Mouse (Mus musculus): ENCODE results near the gene Cers5. TPM values are rescaled to one million over a fixed set of nuclear protein-coding genes. Genes with fewer than 3 reads are reported as not detected.

The Cers5 gene
- polyA plus RNA-seq, 1 experiment from 2014 or later: 57.8 TPM

- H3K4me2 ChIP-seq: no peak overlapping the region
Observed at GRCm38 (mm10) chr15:99716814-99717213, 55.9 kb downstream of the Cers5 start.

GRCm38 (mm10) chr15:99715982-99716746 is 56.5 kb downstream of the Cers5 start:
- ATAC-seq (ENCODE audit: low FRiP score) (no peak), DNase-seq (ENCODE audit: low spot score, missing footprints) (peak; percentile 84)
- Histone ChIP-seq H3K4me2 (no peak overlapping the region), H3K4me3 (ENCODE audit: low read depth, low read length) (no peak overlapping the region), H3K36me3 (ENCODE audit: control insufficient read depth, insufficient read depth, low read length) (peaks cover 23% of the 10 kb centered on the region), H3K9me3 (ENCODE audit: control insufficient read depth, low read length) (no peaks in the 10 kb centered on the region), H3K4me1 (ENCODE audit: control insufficient read depth, insufficient read depth, low read length) (no peaks in the 10 kb centered on the region), H3K27ac (ENCODE audit: low read depth, low read length) (no peak overlapping the region), H3K27me3 (ENCODE audit: control insufficient read depth, insufficient read depth, low read length) (no peaks in the 10 kb centered on the region), H3K9ac (ENCODE audit: low read length) (no peak overlapping the region)
- 76% methylated on average over 11 of the region's 11 CpGs for WGBS

More at GRCm38 (mm10) chr15:99716814-99717213, 55.9 kb downstream of the Cers5 start:
- ATAC-seq (ENCODE audit: low FRiP score) (no peak), DNase-seq (ENCODE audit: low spot score, missing footprints) (peak; percentile 79)
- H3K9ac ChIP-seq (ENCODE audit: low read length): no peak overlapping the region
- no peaks in the 10 kb centered on the region for H3K9me3 ChIP-seq (ENCODE audit: control insufficient read depth, low read length)
- H3K36me3 ChIP-seq (ENCODE audit: control insufficient read depth, insufficient read depth, low read length): peaks cover 17% of the 10 kb centered on the region
- no peak overlapping the region for H3K4me3 ChIP-seq (ENCODE audit: low read depth, low read length)
- H3K27ac ChIP-seq (ENCODE audit: low read depth, low read length): no peak overlapping the region
- no peaks in the 10 kb centered on the region for H3K4me1 ChIP-seq (ENCODE audit: control insufficient read depth, insufficient read depth, low read length)
- WGBS: 89% methylated on average over 12 of the region's 12 CpGs
- H3K27me3 ChIP-seq (ENCODE audit: control insufficient read depth, insufficient read depth, low read length): no peaks in the 10 kb centered on the region

- Histone ChIP-seq H3K27me3 (ENCODE audit: control insufficient read depth, insufficient read depth, low read length) (no peaks in the 10 kb centered on the region), H3K36me3 (ENCODE audit: control insufficient read depth, insufficient read depth, low read length) (peaks cover 24% of the 10 kb centered on the region), H3K4me2 (no peak overlapping the region), H3K4me3 (ENCODE audit: low read depth, low read length) (no peak overlapping the region), H3K27ac (ENCODE audit: low read depth, low read length) (no peak overlapping the region), H3K4me1 (ENCODE audit: control insufficient read depth, insufficient read depth, low read length) (no peaks in the 10 kb centered on the region), H3K9me3 (ENCODE audit: control insufficient read depth, low read length) (no peaks in the 10 kb centered on the region), H3K9ac (ENCODE audit: low read length) (no peak overlapping the region)
- 88% methylated on average over 13 of the region's 13 CpGs for WGBS
- ATAC-seq (ENCODE audit: low FRiP score): no peak
- DNase-seq (ENCODE audit: low spot score, missing footprints): no peak
Observed at GRCm38 (mm10) chr15:99715361-99715865, 57.3 kb downstream of the Cers5 start.

- peak; percentile 28; the same call in 1 of the 2 replicates for ATAC-seq (ENCODE audit: low FRiP score)
- Histone ChIP-seq H3K27ac (ENCODE audit: low read depth, low read length) (no peak overlapping the region), H3K9ac (ENCODE audit: low read length) (no peak overlapping the region), H3K4me3 (ENCODE audit: low read depth, low read length) (no peak overlapping the region), H3K4me1 (ENCODE audit: control insufficient read depth, insufficient read depth, low read length) (no peaks in the 10 kb centered on the region), H3K27me3 (ENCODE audit: control insufficient read depth, insufficient read depth, low read length) (no peaks in the 10 kb centered on the region), H3K36me3 (ENCODE audit: control insufficient read depth, insufficient read depth, low read length) (peaks cover 28% of the 10 kb centered on the region), H3K4me2 (no peak overlapping the region), H3K9me3 (ENCODE audit: control insufficient read depth, low read length) (no peaks in the 10 kb centered on the region)
- DNase-seq (ENCODE audit: low spot score, missing footprints): peak; percentile 97
- 56% methylated on average over 7 of the region's 7 CpGs for WGBS
Observed at GRCm38 (mm10) chr15:99714858-99715257, 57.8 kb downstream of the Cers5 start.

- H3K27me3 ChIP-seq (ENCODE audit: control insufficient read depth, insufficient read depth, low read length): no peaks in the 10 kb centered on the region
- no peaks in the 10 kb centered on the region for H3K9me3 ChIP-seq (ENCODE audit: control insufficient read depth, low read length)
- H3K27ac ChIP-seq (ENCODE audit: low read depth, low read length): no peak overlapping the region
- no peaks in the 10 kb centered on the region for H3K4me1 ChIP-seq (ENCODE audit: control insufficient read depth, insufficient read depth, low read length)
- H3K36me3 ChIP-seq (ENCODE audit: control insufficient read depth, insufficient read depth, low read length): peaks cover 34% of the 10 kb centered on the region
- no peak overlapping the region for H3K9ac ChIP-seq (ENCODE audit: low read length)
- no peak overlapping the region for H3K4me2 ChIP-seq
- no peak for DNase-seq (ENCODE audit: low spot score, missing footprints)
- no peak overlapping the region for H3K4me3 ChIP-seq (ENCODE audit: low read depth, low read length)
- ATAC-seq (ENCODE audit: low FRiP score): no peak
- WGBS: 75% methylated on average over 4 of the region's 4 CpGs
Observed at GRCm38 (mm10) chr15:99714206-99714605, 58.5 kb downstream of the Cers5 start.

- no peak overlapping the region for H3K9ac ChIP-seq (ENCODE audit: low read length)
- ATAC-seq (ENCODE audit: low FRiP score) (no peak), DNase-seq (ENCODE audit: low spot score, missing footprints) (peak; percentile 78)
- H3K27ac ChIP-seq (ENCODE audit: low read depth, low read length): no peak overlapping the region
- no peaks in the 10 kb centered on the region for H3K27me3 ChIP-seq (ENCODE audit: control insufficient read depth, insufficient read depth, low read length)
- no peaks in the 10 kb centered on the region for H3K4me1 ChIP-seq (ENCODE audit: control insufficient read depth, insufficient read depth, low read length)
- no peak overlapping the region for H3K4me3 ChIP-seq (ENCODE audit: low read depth, low read length)
- H3K4me2 ChIP-seq: no peak overlapping the region
- WGBS: 93% methylated on average over 3 of the region's 3 CpGs
- H3K36me3 ChIP-seq (ENCODE audit: control insufficient read depth, insufficient read depth, low read length): peaks cover 37% of the 10 kb centered on the region
- no peaks in the 10 kb centered on the region for H3K9me3 ChIP-seq (ENCODE audit: control insufficient read depth, low read length)
Observed at GRCm38 (mm10) chr15:99713569-99713968, 59.1 kb downstream of the Cers5 start.

GRCm38 (mm10) chr15:99712666-99713559 is 59.8 kb downstream of the Cers5 start:
- Histone ChIP-seq H3K4me1 (ENCODE audit: control insufficient read depth, insufficient read depth, low read length) (no peaks in the 10 kb centered on the region), H3K27me3 (ENCODE audit: control insufficient read depth, insufficient read depth, low read length) (no peaks in the 10 kb centered on the region), H3K36me3 (ENCODE audit: control insufficient read depth, insufficient read depth, low read length) (peaks cover 40% of the 10 kb centered on the region), H3K4me3 (ENCODE audit: low read depth, low read length) (no peak overlapping the region), H3K27ac (ENCODE audit: low read depth, low read length) (no peak overlapping the region), H3K4me2 (no peak overlapping the region), H3K9ac (ENCODE audit: low read length) (no peak overlapping the region), H3K9me3 (ENCODE audit: control insufficient read depth, low read length) (no peaks in the 10 kb centered on the region)
- DNase-seq (ENCODE audit: low spot score, missing footprints) (no peak), ATAC-seq (ENCODE audit: low FRiP score) (no peak)
- whole genome bisulfite sequencing: 70% methylated on average over 13 of the region's 13 CpGs

GRCm38 (mm10) chr15:99711491-99711890 is 61.2 kb downstream of the Cers5 start:
- H3K9me3 ChIP-seq (ENCODE audit: control insufficient read depth, low read length): no peaks in the 10 kb centered on the region
- peaks cover 48% of the 10 kb centered on the region for H3K36me3 ChIP-seq (ENCODE audit: control insufficient read depth, insufficient read depth, low read length)
- 76% methylated on average over 3 of the region's 3 CpGs for WGBS

More at GRCm38 (mm10) chr15:99711491-99711890, 61.2 kb downstream of the Cers5 start:
- no peak overlapping the region for H3K4me3 ChIP-seq (ENCODE audit: low read depth, low read length)
- DNase-seq (ENCODE audit: low spot score, missing footprints) (no peak), ATAC-seq (ENCODE audit: low FRiP score) (no peak)
- no peak overlapping the region for H3K4me2 ChIP-seq
- H3K27ac ChIP-seq (ENCODE audit: low read depth, low read length): no peak overlapping the region
- H3K27me3 ChIP-seq (ENCODE audit: control insufficient read depth, insufficient read depth, low read length): no peaks in the 10 kb centered on the region
- no peak overlapping the region for H3K9ac ChIP-seq (ENCODE audit: low read length)
- no peaks in the 10 kb centered on the region for H3K4me1 ChIP-seq (ENCODE audit: control insufficient read depth, insufficient read depth, low read length)
